Mouse (Mus musculus): ENCODE results near the gene Tex38. TPM values are rescaled to one million over a fixed set of nuclear protein-coding genes. Genes with fewer than 3 reads are reported as not detected.
A peak's percentile ranks its signal among the peaks of the same experiment; 100 is the strongest.

Tex38 gene
- total and polyA plus RNA-seq, 3 experiments, result 0.17 to 0.30 TPM; not detected in 1

GRCm38 (mm10) chr4:115748181-115748580, 32.6 kb downstream of the Tex38 start:
- DNase-seq (ENCODE audit: extremely low read depth), result no peak
- Histone ChIP-seq H3K9ac (ENCODE audit: insufficient read depth, low read depth) (no peak overlapping the region), H3K4me2 (ENCODE audit: insufficient read depth, low read depth, poor library complexity, severe bottlenecking) (no peak overlapping the region), H3K27ac (ENCODE audit: insufficient read depth, low read depth) (no peak overlapping the region), H3K9me3 (replicated peaks; ENCODE audit: low read length) (no peaks in the 10 kb centered on the region), H3K36me3 (replicated peaks in 1 of 2; ENCODE audit: control insufficient read depth in 1 of 2, insufficient read depth in 1 of 2, low read length in 1 of 2) (peaks cover 42 to 80% of the 10 kb centered on the region in 2 experiments), H3K27me3 (replicated peaks) (no peaks in the 10 kb centered on the region), H3K4me3 (replicated peaks in 1 of 3; ENCODE audit: low read depth in 2 of 3, low read length in 2 of 3, poor library complexity in 1 of 3) (no peak overlapping the region), H3K79me2 (replicated peaks; ENCODE audit: control insufficient read depth, extremely low read depth, insufficient read depth, poor library complexity, severe bottlenecking) (peaks cover 4% of the 10 kb centered on the region; the same call in 1 of the 2 replicates), H3K4me1 (ENCODE audit: control insufficient read depth in 1 of 2, insufficient read depth in 2 of 2) (peaks cover 1 to 23% of the 10 kb centered on the region in 2 experiments)
- in situ Hi-C loops (cut with MboI; ENCODE audit: low pct_ligation_motif_present, low pct_unique_long_range_greater_than_20kb, low sequenced_read_pairs) (loop anchor here (10.0 kb wide), 1 partner anchor 77 kb away; the partner anchor contains the start of gene Mob3c), dilution Hi-C loops (cut with MboI; ENCODE audit: extremely low pct_ligation_motif_present, extremely low pct_unique_long_range_greater_than_20kb, low sequenced_read_pairs) (no loop called here)
- TF ChIP-seq POLR2A (IDR thresholded peaks at IDR 0.05; ENCODE audit: low read depth, low read length), result no peak
- no peak for TF ChIP-seq NELFE (IDR thresholded peaks at IDR 0.05; ENCODE audit: low read depth, low read length)
- TF ChIP-seq ZC3H11A (IDR thresholded peaks at IDR 0.05; ENCODE audit: low read depth, low read length), result no peak
- no peak for TF ChIP-seq USF1 (IDR thresholded peaks at IDR 0.05; ENCODE audit: low read depth, low read length)
- no peak for TF ChIP-seq HCFC1 (IDR thresholded peaks at IDR 0.05; ENCODE audit: low read depth, low read length)
- TF ChIP-seq JUND (conservative IDR thresholded peaks at IDR 0.05; ENCODE audit: low read depth, low read length), result no peak

DNA sequence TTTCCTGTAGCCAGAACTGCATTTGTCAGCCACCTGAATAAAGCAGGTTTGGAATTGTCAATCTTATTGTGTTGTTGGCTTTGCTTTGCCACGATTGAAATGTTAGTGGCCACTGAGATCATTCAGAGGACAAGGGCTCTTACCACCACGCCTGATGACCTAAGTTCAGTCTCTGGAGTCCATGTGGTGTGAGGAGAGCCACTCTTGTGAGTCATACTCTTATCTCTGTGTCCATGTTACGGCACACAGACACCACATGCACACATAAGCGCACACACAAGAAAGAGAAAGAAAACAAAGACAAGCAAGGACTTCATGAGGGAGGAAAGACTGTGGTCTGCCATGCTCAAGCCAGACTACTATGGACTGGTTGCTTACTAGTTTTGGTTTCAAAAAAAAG, 37.7 kb downstream of the Tex38 start:
- H3K4me3 ChIP-seq (replicated peaks in 1 of 3; ENCODE audit: low read depth in 2 of 3, low read length in 2 of 3, poor library complexity in 1 of 3), result no peak overlapping the region
- H3K4me2 ChIP-seq (ENCODE audit: insufficient read depth, low read depth, poor library complexity, severe bottlenecking), result no peak overlapping the region
- peaks cover 35 to 62% of the 10 kb centered on the region in 2 experiments for H3K36me3 ChIP-seq (replicated peaks in 1 of 2; ENCODE audit: control insufficient read depth in 1 of 2, insufficient read depth in 1 of 2, low read length in 1 of 2)
- in situ Hi-C loops (cut with MboI; ENCODE audit: low pct_ligation_motif_present, low pct_unique_long_range_greater_than_20kb, low sequenced_read_pairs), result loop anchor here (10.0 kb wide), 1 partner anchor 82 kb away; the partner anchor contains the start of gene Mob3c
- H3K79me2 ChIP-seq (replicated peaks; ENCODE audit: control insufficient read depth, extremely low read depth, insufficient read depth, poor library complexity, severe bottlenecking), result peaks cover 21% of the 10 kb centered on the region
- DNase-seq (ENCODE audit: extremely low read depth), result no peak
- dilution Hi-C loops (cut with MboI; ENCODE audit: extremely low pct_ligation_motif_present, extremely low pct_unique_long_range_greater_than_20kb, low sequenced_read_pairs), result no loop called here
- no peaks in the 10 kb centered on the region for H3K27me3 ChIP-seq (replicated peaks)
- peaks cover 4 to 60% of the 10 kb centered on the region in 2 experiments for H3K4me1 ChIP-seq (ENCODE audit: control insufficient read depth in 1 of 2, insufficient read depth in 2 of 2)
- no peak overlapping the region for H3K9ac ChIP-seq (ENCODE audit: insufficient read depth, low read depth)
- no peaks in the 10 kb centered on the region for H3K9me3 ChIP-seq (replicated peaks; ENCODE audit: low read length)
- no peak for TF ChIP-seq UBTF (IDR thresholded peaks at IDR 0.05; ENCODE audit: low read depth, low read length)
- TF ChIP-seq MAX (IDR thresholded peaks at IDR 0.05; ENCODE audit: low read length), result no peak
- H3K27ac ChIP-seq (ENCODE audit: insufficient read depth, low read depth), result no peak overlapping the region

GRCm38 (mm10) chr4:115742658-115743057, 38.2 kb downstream of the Tex38 start:
- H3K79me2 ChIP-seq (replicated peaks; ENCODE audit: control insufficient read depth, extremely low read depth, insufficient read depth, poor library complexity, severe bottlenecking), result peaks cover 25% of the 10 kb centered on the region
- in situ Hi-C loops (cut with MboI; ENCODE audit: low pct_ligation_motif_present, low pct_unique_long_range_greater_than_20kb, low sequenced_read_pairs) (loop anchor here (10.0 kb wide), 1 partner anchor 82 kb away; the partner anchor contains the start of gene Mob3c), dilution Hi-C loops (cut with MboI; ENCODE audit: extremely low pct_ligation_motif_present, extremely low pct_unique_long_range_greater_than_20kb, low sequenced_read_pairs) (no loop called here)
- H3K27ac ChIP-seq (ENCODE audit: insufficient read depth, low read depth), result no peak overlapping the region
- TF ChIP-seq NELFE (IDR thresholded peaks at IDR 0.05; ENCODE audit: low read depth, low read length) (no peak), CTCF (conservative IDR thresholded peaks at IDR 0.05 in 1 of 2, IDR thresholded peaks at IDR 0.05 in 1 of 2; ENCODE audit: low read depth in 2 of 2, low read length in 2 of 2) (peak in 1 of 2 experiments; percentile 19; a peak in 1 of 4 replicates)
- DNase-seq (ENCODE audit: extremely low read depth), result no peak
- H3K4me1 ChIP-seq (ENCODE audit: control insufficient read depth in 1 of 2, insufficient read depth in 2 of 2), result peaks cover 4 to 60% of the 10 kb centered on the region in 2 experiments
- no peak overlapping the region for H3K4me2 ChIP-seq (ENCODE audit: insufficient read depth, low read depth, poor library complexity, severe bottlenecking)
- H3K4me3 ChIP-seq (replicated peaks in 1 of 3; ENCODE audit: low read depth in 2 of 3, low read length in 2 of 3, poor library complexity in 1 of 3), result no peak overlapping the region
- H3K9me3 ChIP-seq (replicated peaks; ENCODE audit: low read length), result no peaks in the 10 kb centered on the region
- H3K36me3 ChIP-seq (replicated peaks in 1 of 2; ENCODE audit: control insufficient read depth in 1 of 2, insufficient read depth in 1 of 2, low read length in 1 of 2), result peaks cover 32 to 58% of the 10 kb centered on the region in 2 experiments
- no peaks in the 10 kb centered on the region for H3K27me3 ChIP-seq (replicated peaks)
- no peak overlapping the region for H3K9ac ChIP-seq (ENCODE audit: insufficient read depth, low read depth)

Data from CH12.LX (cell line).